Comparison of ENCODE assay signal across 9 mouse cellular contexts in genomic region chr10:61906226-61906625, GRCm38 (mm10).
DNase-seq lines count a peak whose midpoint lies in the region; ATAC-seq and TF ChIP-seq lines count a peak whose summit lies in the region.
"Had no signal": no experiment of that assay in that cellular context is flagged by ENCODE, and none has a peak within 500 bp of the region (broad histone marks: within the 10 kb centered on the region; RNA-seq: fewer than 3 reads in every experiment).

No protein-coding gene starts in this region.

- peaks cover 16% of the 10 kb centered on the region; the same call in 1 of the 2 replicates for H3K36me3 ChIP-seq in heart, embryonic 13.5 days
- no peaks in the 10 kb centered on the region for H3K36me3 ChIP-seq in limb, embryonic 11.5 days (ENCODE audit: control insufficient read depth, insufficient read depth, low read length)
- H3K36me3 ChIP-seq: hindbrain, embryonic 15.5 days had no signal

- no peak for DNase-seq in layer of hippocampus, adult 2 months (ENCODE audit: low spot score in 2 of 2)
- DNase-seq in layer of hippocampus, adult 11-12 months (ENCODE audit: low spot score): no peak
- DNase-seq in limb, embryonic 11.5 days (ENCODE audit: low spot score): peak; percentile 64
- DNase-seq in urinary bladder, adult 18-20 months (ENCODE audit: low spot score in 2 of 2): no peak
- DNase-seq in cerebellum, adult 9-11 months: no peak
- no peak for DNase-seq in left cerebral cortex, postnatal 25 days (ENCODE audit: low spot score in 2 of 2)

- peaks cover 22% of the 10 kb centered on the region for H3K4me1 ChIP-seq in heart, embryonic 13.5 days
- H3K4me1 ChIP-seq in limb, embryonic 11.5 days (ENCODE audit: control insufficient read depth, insufficient read depth, low read length): peaks cover 2% of the 10 kb centered on the region; the same call in 1 of the 2 replicates
- H3K4me1 ChIP-seq: hindbrain, embryonic 15.5 days had no signal

- H3K27ac ChIP-seq in layer of hippocampus, adult 2 months: no peak overlapping the region
- peak overlapping the region; percentile 63 for H3K27ac ChIP-seq in heart, embryonic 13.5 days (replicated peaks)
- no peak overlapping the region for H3K27ac ChIP-seq in limb, embryonic 11.5 days (replicated peaks; ENCODE audit: low read depth, low read length)
- H3K27ac ChIP-seq: hindbrain, embryonic 15.5 days had no signal

- ATAC-seq in activated CD4-positive, CD25-positive, alpha-beta regulatory T cell, adult 4 months: peak; percentile 59
- no peak for ATAC-seq in heart, embryonic 13.5 days (ENCODE audit: extremely low read depth, insufficient number of reproducible peaks, low FRiP score, low TSS enrichment)
- ATAC-seq in limb, embryonic 11.5 days (ENCODE audit: insufficient number of reproducible peaks, low FRiP score, low TSS enrichment, low read depth): no peak

- H3K27me3 ChIP-seq in heart, embryonic 13.5 days (replicated peaks): no peaks in the 10 kb centered on the region
- no peaks in the 10 kb centered on the region for H3K27me3 ChIP-seq in limb, embryonic 11.5 days (ENCODE audit: control insufficient read depth, insufficient read depth, low read length)
- H3K27me3 ChIP-seq: hindbrain, embryonic 15.5 days had no signal

- peak; percentile 54 for TF ChIP-seq CTCF in layer of hippocampus, adult 2 months (conservative IDR thresholded peaks at IDR 0.05)

- H3K4me3 ChIP-seq in layer of hippocampus, adult 2 months: no peak overlapping the region
- H3K4me3 ChIP-seq in heart, embryonic 13.5 days: no peak overlapping the region
- no peak overlapping the region for H3K4me3 ChIP-seq in limb, embryonic 11.5 days (ENCODE audit: low read depth, low read length)
- H3K4me3 ChIP-seq: hindbrain, embryonic 15.5 days had no signal

- intact Hi-C loops in left cerebral cortex, postnatal 25 days (cut with DNase I): no loop called here

- H3K4me2 ChIP-seq in heart, embryonic 13.5 days: peak overlapping the region; percentile 28
- no peak overlapping the region for H3K4me2 ChIP-seq in limb, embryonic 11.5 days (ENCODE audit: low read depth, severe bottlenecking)
- H3K4me2 ChIP-seq: hindbrain, embryonic 15.5 days had no signal

- WGBS in heart, embryonic 13.5 days: 14% methylated on average over 5 of the region's 5 CpGs
- WGBS in limb, embryonic 11.5 days: 16% methylated on average over 5 of the region's 5 CpGs

- no peak overlapping the region for H3K9ac ChIP-seq in heart, embryonic 13.5 days
- H3K9ac ChIP-seq in limb, embryonic 11.5 days (ENCODE audit: low read length): no peak overlapping the region
- H3K9ac ChIP-seq: hindbrain, embryonic 15.5 days had no signal

- peaks cover 6% of the 10 kb centered on the region; the same call in 1 of the 2 replicates for H3K9me3 ChIP-seq in heart, embryonic 13.5 days
- 0 out of 2 replicates have a peak, but pooled peaks cover 2% of the 10 kb centered on the region for H3K9me3 ChIP-seq in limb, embryonic 11.5 days (ENCODE audit: control insufficient read depth, low read length)
- H3K9me3 ChIP-seq: hindbrain, embryonic 15.5 days had no signal
